In the genomic region with DNA sequence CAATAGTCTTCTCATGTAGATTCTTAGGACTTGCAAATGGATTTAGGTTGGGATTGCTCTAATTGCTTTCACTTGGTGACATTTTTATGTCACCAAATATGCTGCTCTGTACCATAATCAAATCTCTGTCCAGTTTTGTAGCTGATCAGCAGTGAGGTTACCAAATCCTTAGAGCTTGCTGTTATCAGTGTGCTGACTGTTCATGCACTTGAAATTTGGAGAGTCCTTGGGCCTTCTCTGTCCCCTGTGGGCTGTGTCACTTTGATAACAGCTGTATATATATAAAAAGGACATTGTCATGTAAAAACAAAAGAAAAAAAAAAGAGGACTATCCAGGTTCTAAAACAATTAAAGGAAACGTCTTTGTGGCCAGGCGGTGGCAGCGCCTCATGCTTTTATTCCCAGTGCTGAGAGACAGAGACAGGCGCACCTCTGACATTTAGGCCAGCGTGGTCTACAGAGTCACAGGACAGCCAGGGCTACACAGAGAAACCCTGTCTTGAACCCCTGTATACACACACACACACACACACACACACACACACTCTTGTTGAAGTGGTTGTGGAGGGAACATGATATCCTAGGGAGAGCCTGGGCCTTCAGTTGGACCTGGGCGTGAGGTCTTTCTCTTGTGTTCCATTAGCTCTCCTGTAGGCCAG, we compare ENCODE assay signal across 15 mouse cellular contexts. TPM values are rescaled to one million over a fixed set of nuclear protein-coding genes. Genes with fewer than 3 reads are reported as not detected.
DNase-seq lines count a peak whose midpoint lies in the region; ATAC-seq and TF ChIP-seq lines count a peak whose summit lies in the region.
"Had no signal": no experiment of that assay in that cellular context is flagged by ENCODE, and none has a peak within 500 bp of the region (broad histone marks: within the 10 kb centered on the region; RNA-seq: fewer than 3 reads in every experiment).

No protein-coding gene starts in this region.

- no peak for DNase-seq in heart, postnatal 25 days (ENCODE audit: low spot score)
- no peak for DNase-seq in kidney, postnatal 4 days
- DNase-seq in liver, embryonic 11.5 days (ENCODE audit: low spot score), result no peak
- DNase-seq in adrenal gland, postnatal 4 days (ENCODE audit: low spot score in 2 of 2), result no peak
- DNase-seq in layer of hippocampus, adult 11-12 months (ENCODE audit: low spot score), result no peak
- DNase-seq: cerebellum, adult 11-12 months; gastrocnemius, postnatal 25 days; layer of hippocampus, adult 9-11 months had no signal

- peaks cover 21% of the 10 kb centered on the region for H3K4me1 ChIP-seq in heart, embryonic 11.5 days (ENCODE audit: control insufficient read depth, insufficient read depth, low read length)
- H3K4me1 ChIP-seq in kidney, embryonic 15.5 days, result peaks cover 20% of the 10 kb centered on the region
- peaks cover 86% of the 10 kb centered on the region for H3K4me1 ChIP-seq in E14TG2a.4 (replicated peaks; ENCODE audit: low read depth, low read length)
- peaks cover 20% of the 10 kb centered on the region for H3K4me1 ChIP-seq in liver, embryonic 11.5 days (replicated peaks; ENCODE audit: control insufficient read depth, insufficient read depth, low read length)

- H3K36me3 ChIP-seq in heart, embryonic 11.5 days (ENCODE audit: control insufficient read depth, insufficient read depth, low read length), result no peaks in the 10 kb centered on the region
- no peaks in the 10 kb centered on the region for H3K36me3 ChIP-seq in kidney, embryonic 15.5 days
- H3K36me3 ChIP-seq in E14TG2a.4 (ENCODE audit: insufficient read depth, low read length), result peaks cover 12% of the 10 kb centered on the region
- no peaks in the 10 kb centered on the region for H3K36me3 ChIP-seq in liver, embryonic 11.5 days (ENCODE audit: control insufficient read depth, insufficient read depth, low read length)
- H3K36me3 ChIP-seq: embryonic facial prominence, embryonic 13.5 days; hindbrain, embryonic 15.5 days; neural tube, embryonic 15.5 days had no signal

- H3K9ac ChIP-seq in heart, embryonic 11.5 days (ENCODE audit: low read depth, low read length), result no peak overlapping the region
- no peak overlapping the region for H3K9ac ChIP-seq in kidney, embryonic 15.5 days
- no peak overlapping the region for H3K9ac ChIP-seq in liver, embryonic 11.5 days (ENCODE audit: low read depth, low read length)
- H3K9ac ChIP-seq: embryonic facial prominence, embryonic 13.5 days; hindbrain, embryonic 15.5 days; neural tube, embryonic 15.5 days had no signal

- no peaks in the 10 kb centered on the region for H3K27me3 ChIP-seq in heart, embryonic 11.5 days (ENCODE audit: control insufficient read depth, insufficient read depth, low read length)
- no peaks in the 10 kb centered on the region for H3K27me3 ChIP-seq in kidney, embryonic 15.5 days
- no peaks in the 10 kb centered on the region for H3K27me3 ChIP-seq in E14TG2a.4 (ENCODE audit: insufficient read depth, low read length)
- no peaks in the 10 kb centered on the region for H3K27me3 ChIP-seq in liver, embryonic 11.5 days (replicated peaks; ENCODE audit: control insufficient read depth, insufficient read depth, low read length)
- H3K27me3 ChIP-seq: CH12.LX; embryonic facial prominence, embryonic 13.5 days; hindbrain, embryonic 15.5 days; neural tube, embryonic 15.5 days had no signal

- intact Hi-C loops in heart, postnatal 25 days (cut with DNase I), result no loop called here

- H3K27ac ChIP-seq in heart, embryonic 11.5 days (ENCODE audit: low read depth, low read length), result peak overlapping the region; percentile 60
- peak overlapping the region; percentile 41 for H3K27ac ChIP-seq in kidney, embryonic 15.5 days
- peak overlapping the region; percentile 6; the same call in 1 of the 2 replicates for H3K27ac ChIP-seq in liver, embryonic 11.5 days (ENCODE audit: low read depth, low read length)
- H3K27ac ChIP-seq: embryonic facial prominence, embryonic 13.5 days; hindbrain, embryonic 15.5 days; neural tube, embryonic 15.5 days had no signal

- no peak for TF ChIP-seq CTCF in E14TG2a.4 (conservative IDR thresholded peaks at IDR 0.05; ENCODE audit: low read length)

- H3K4me2 ChIP-seq in heart, embryonic 11.5 days, result peak overlapping the region; percentile 34
- no peak overlapping the region for H3K4me2 ChIP-seq in kidney, embryonic 15.5 days
- peak overlapping the region; percentile 37 for H3K4me2 ChIP-seq in liver, embryonic 11.5 days
- H3K4me2 ChIP-seq: embryonic facial prominence, embryonic 13.5 days; hindbrain, embryonic 15.5 days; neural tube, embryonic 15.5 days had no signal

- H3K4me3 ChIP-seq in heart, embryonic 11.5 days (ENCODE audit: low read depth, low read length), result no peak overlapping the region
- no peak overlapping the region for H3K4me3 ChIP-seq in kidney, embryonic 15.5 days (replicated peaks)
- peak overlapping the region; percentile 29 for H3K4me3 ChIP-seq in E14TG2a.4 (replicated peaks; ENCODE audit: low read length)
- H3K4me3 ChIP-seq in liver, embryonic 11.5 days (ENCODE audit: low read depth, low read length), result no peak overlapping the region
- H3K4me3 ChIP-seq: embryonic facial prominence, embryonic 13.5 days; hindbrain, embryonic 15.5 days; neural tube, embryonic 15.5 days had no signal

- WGBS in heart, embryonic 11.5 days (ENCODE audit: insufficient replicate concordance), result 64% methylated on average over 6 of the region's 6 CpGs
- WGBS in kidney, embryonic 15.5 days, result 60% methylated on average over 6 of the region's 6 CpGs
- WGBS in liver, embryonic 11.5 days, result 56% methylated on average over 6 of the region's 6 CpGs

- ATAC-seq in heart, embryonic 11.5 days (replicated peaks; ENCODE audit: insufficient number of reproducible peaks, low FRiP score, low TSS enrichment), result no peak
- no peak for ATAC-seq in kidney, embryonic 15.5 days (replicated peaks; ENCODE audit: low FRiP score)
- ATAC-seq in liver, embryonic 11.5 days (replicated peaks; ENCODE audit: low FRiP score), result peak; percentile 58; the same call in 1 of the 2 replicates

- H3K9me3 ChIP-seq in heart, embryonic 11.5 days (replicated peaks; ENCODE audit: control insufficient read depth, low read length), result no peaks in the 10 kb centered on the region
- no peaks in the 10 kb centered on the region for H3K9me3 ChIP-seq in kidney, embryonic 15.5 days (replicated peaks)
- no peaks in the 10 kb centered on the region for H3K9me3 ChIP-seq in E14TG2a.4 (ENCODE audit: low read length)
- no peaks in the 10 kb centered on the region for H3K9me3 ChIP-seq in liver, embryonic 11.5 days (ENCODE audit: control insufficient read depth, low read length)
- H3K9me3 ChIP-seq: embryonic facial prominence, embryonic 13.5 days; hindbrain, embryonic 15.5 days; neural tube, embryonic 15.5 days had no signal

RNA-seq across cellular contexts. Expression of a gene that starts 5.4 kb away (rescaled TPM):
- polyA plus RNA-seq in heart, embryonic 11.5 days (2014; fragmentation: Nextera tagmentation; extraction: Ambion mirVana), result 5.1 and 5.2 TPM in 2 replicates
- total RNA-seq in heart, postnatal 25 days (2021), result 10 to 100 TPM; 23.7 to 25.8 TPM
- polyA plus RNA-seq in kidney, embryonic 15.5 days (2015; fragmentation: Nextera tagmentation; extraction: Ambion mirVana), result 5.4 and 5.8 TPM in 2 replicates
- 4.9 and 5.7 TPM in 2 replicates for polyA plus RNA-seq in liver, embryonic 11.5 days (2014; fragmentation: Nextera tagmentation; extraction: Ambion mirVana)
- total RNA-seq in adrenal gland, postnatal 4 days (2021), result 10 to 100 TPM; 26.1 to 26.2 TPM

Comparison
In these comparisons a context has a peak if more than half of its experiments do, and no peak if none do; other contexts are left out.
1. H3K27ac ChIP-seq: peak in every context shown above with its lines; median percentile 60 in heart, embryonic 11.5 days; 41 in kidney, embryonic 15.5 days; 6 in liver, embryonic 11.5 days.